Mouse (Mus musculus) megakaryocyte, embryonic 14.5 days (primary cell): ENCODE measurements around the gene Adprm.

Experiments used
- FLI1 ChIP-seq: IDR thresholded peaks from 2 replicates; pipeline ENCODE4 v1.6.1; 2012; ENCODE audit warnings: low read length, inconsistent platforms, mixed read lengths
- GATA1 ChIP-seq: IDR thresholded peaks from 3 replicates; pipeline ENCODE4 v1.6.1; 2012; ENCODE audit warnings: mixed read lengths, low read length, inconsistent platforms, borderline replicate concordance

GRCm38 (mm10) chr11:67087225-67087624, 34.8 kb upstream of the Adprm start:
- TF ChIP-seq FLI1 (no peak), GATA1 (no peak)
